Mouse (Mus musculus) testis, adult 2 months (tissue): ENCODE measurements around the gene Nub1. TPM values are rescaled to one million over a fixed set of nuclear protein-coding genes. Genes with fewer than 3 reads are reported as not detected.
A peak's percentile ranks its signal among the peaks of the same experiment; 100 is the strongest.

Source experiments
- H3K27ac ChIP-seq: fragments of 200-500 bp; 2 replicates; pipeline ENCODE4 v1.5.1; 2012; ENCODE audit warnings: low read depth, low read length; ENCODE audit not compliant: control insufficient read depth, insufficient read depth
- H3K27me3 ChIP-seq: fragments of 200-500 bp; 2 replicates; pipeline ENCODE4 v1.6.1; 2012; ENCODE audit warnings: mild to moderate bottlenecking, low read length, moderate library complexity; ENCODE audit not compliant: control insufficient read depth, insufficient read depth
- H3K36me3 ChIP-seq: fragments of 200-500 bp; 2 replicates; pipeline ENCODE4 v1.6.1; 2012; ENCODE audit warnings: mild to moderate bottlenecking, low read length; ENCODE audit not compliant: control insufficient read depth, insufficient read depth
- H3K4me1 ChIP-seq: fragments of 200-500 bp; 2 replicates; pipeline ENCODE4 v1.6.1; 2012; ENCODE audit warnings: low read length; ENCODE audit not compliant: control insufficient read depth, insufficient read depth
- H3K4me3 ChIP-seq: fragments of 200-500 bp; 2 replicates; pipeline ENCODE4 v1.5.1; 2012; ENCODE audit warnings: low read depth, mild to moderate bottlenecking, low read length, moderate library complexity, mixed read lengths; ENCODE audit not compliant: control insufficient read depth
- CTCF ChIP-seq: fragments of 200-500 bp; IDR thresholded peaks from 2 replicates; pipeline ENCODE4 v1.5.1; 2012; ENCODE audit warnings: low read depth, mild to moderate bottlenecking, inconsistent platforms, low read length, moderate library complexity; ENCODE audit not compliant: control insufficient read depth, insufficient read depth, insufficient replicate concordance
- POLR2A ChIP-seq: fragments of 200-500 bp; IDR thresholded peaks from 2 replicates; pipeline ENCODE4 v1.6.1; 2012; ENCODE audit warnings: low read depth, mild to moderate bottlenecking, inconsistent platforms, low read length, moderate library complexity; ENCODE audit not compliant: control insufficient read depth
- polyA plus RNA-seq: library from polyadenylated mRNA; depleted of rRNA; stranded (reverse); fragments of >200 nt; gene quantifications from 2 replicates; pipeline ENCODE4 v1.2.3, GENCODE M21; 2012

The Nub1 gene
- polyA plus RNA-seq, 1 experiment, result 46.5 TPM

DNA sequence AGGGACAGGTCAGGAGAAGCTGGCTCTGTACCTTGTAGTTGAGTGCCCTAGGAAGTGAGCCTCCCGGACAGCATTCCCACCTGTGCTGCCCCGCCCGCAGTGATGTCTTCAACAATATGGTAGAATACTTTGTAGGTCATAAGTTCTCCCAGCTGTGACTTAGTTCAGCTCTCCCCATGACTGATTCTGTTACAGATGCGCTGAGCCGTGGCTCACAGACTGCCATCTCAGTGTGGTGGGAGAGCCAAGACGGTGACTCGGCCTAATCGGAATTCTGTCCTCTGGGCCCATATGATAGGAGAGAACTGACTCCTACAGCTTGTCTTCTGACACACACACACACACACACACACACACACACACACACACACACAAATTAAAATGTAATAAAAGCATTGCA, 19.3 kb downstream of the Nub1 start:
- H3K36me3 ChIP-seq, result peaks cover 5% of the 10 kb centered on the region

DNA sequence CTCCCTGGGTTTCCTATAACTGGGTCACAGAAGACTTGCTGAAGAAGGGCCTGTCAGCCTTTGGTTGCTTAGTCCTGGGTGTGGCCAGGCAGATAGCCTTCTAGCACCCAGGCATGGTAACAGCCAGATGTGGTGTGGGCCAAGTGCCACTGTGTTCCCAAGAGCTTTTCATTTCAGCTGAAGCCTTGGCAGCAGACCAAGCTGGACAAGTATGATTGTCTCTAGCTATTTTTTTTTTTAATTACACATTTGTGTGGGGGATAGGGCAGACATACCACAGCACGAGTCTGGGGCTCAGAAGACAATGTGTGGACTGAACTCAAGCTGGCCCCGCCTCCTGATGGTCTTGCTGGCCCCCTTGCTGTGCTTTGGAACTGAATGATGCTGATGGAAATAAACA, 24.6 kb downstream of the Nub1 start:
- H3K4me1 ChIP-seq, result no peaks in the 10 kb centered on the region
- H3K27ac ChIP-seq, result no peak overlapping the region
- no peaks in the 10 kb centered on the region for H3K27me3 ChIP-seq
- H3K36me3 ChIP-seq, result peaks cover 2% of the 10 kb centered on the region
- TF ChIP-seq CTCF (no peak), POLR2A (no peak)
- H3K4me3 ChIP-seq, result no peak overlapping the region

More for the DNA sequence above, 19.3 kb downstream of the Nub1 start:
- H3K4me3 ChIP-seq, result peak overlapping the region; percentile 81
- no peaks in the 10 kb centered on the region for H3K4me1 ChIP-seq
- TF ChIP-seq CTCF, result no peak
- TF ChIP-seq POLR2A, result no peak
- H3K27me3 ChIP-seq, result no peaks in the 10 kb centered on the region
- H3K27ac ChIP-seq, result no peak overlapping the region

DNA sequence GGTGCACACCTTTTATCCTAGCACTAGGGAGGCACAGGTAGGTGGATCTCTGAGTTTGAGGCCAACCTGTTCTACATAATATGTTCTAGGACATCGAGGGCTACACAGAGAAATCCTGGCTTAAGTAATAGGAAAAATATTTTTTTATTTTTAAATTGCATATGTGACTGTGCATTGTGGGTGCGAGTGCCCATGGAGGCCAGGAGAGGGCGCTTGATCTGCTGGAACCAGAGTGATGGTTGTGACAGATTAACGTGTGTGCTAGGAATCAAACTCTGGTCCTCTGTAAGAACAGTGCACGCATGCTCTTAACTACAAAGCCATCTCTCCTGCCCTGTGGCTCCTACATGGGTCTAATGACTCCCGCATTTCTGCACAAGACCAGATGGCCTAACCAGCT, 26.3 kb downstream of the Nub1 start:
- no peak overlapping the region for H3K27ac ChIP-seq
- H3K27me3 ChIP-seq, result no peaks in the 10 kb centered on the region
- no peak overlapping the region for H3K4me3 ChIP-seq
- H3K36me3 ChIP-seq, result peaks cover 2% of the 10 kb centered on the region
- no peaks in the 10 kb centered on the region for H3K4me1 ChIP-seq
- TF ChIP-seq POLR2A, result no peak
- peak; percentile 51; the same call in 1 of the 2 replicates for TF ChIP-seq CTCF

DNA sequence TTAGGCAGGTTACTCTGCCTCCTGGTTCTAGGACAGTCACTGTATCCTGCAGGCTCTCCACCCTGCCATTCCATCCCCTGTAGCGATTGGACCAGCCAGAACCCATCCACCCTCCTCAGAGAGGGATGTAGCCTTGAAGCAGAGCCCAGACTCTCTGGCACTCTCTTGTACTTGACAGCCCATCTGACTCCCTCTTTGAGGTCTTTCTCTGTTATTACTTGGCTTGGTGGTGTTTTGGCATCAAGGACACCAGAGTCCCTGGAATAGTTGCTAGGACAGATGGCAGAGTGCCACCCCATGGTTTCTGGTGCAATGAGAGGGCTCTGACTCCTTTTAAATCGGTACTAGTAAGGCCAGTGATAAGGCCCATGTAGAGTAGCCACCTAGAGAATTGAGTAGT, 27.9 kb downstream of the Nub1 start:
- no peak overlapping the region for H3K27ac ChIP-seq
- no peaks in the 10 kb centered on the region; the same call in none of the 2 replicates for H3K36me3 ChIP-seq
- no peak overlapping the region for H3K4me3 ChIP-seq
- no peaks in the 10 kb centered on the region for H3K27me3 ChIP-seq
- TF ChIP-seq POLR2A, result no peak
- TF ChIP-seq CTCF, result no peak
- H3K4me1 ChIP-seq, result no peaks in the 10 kb centered on the region

DNA sequence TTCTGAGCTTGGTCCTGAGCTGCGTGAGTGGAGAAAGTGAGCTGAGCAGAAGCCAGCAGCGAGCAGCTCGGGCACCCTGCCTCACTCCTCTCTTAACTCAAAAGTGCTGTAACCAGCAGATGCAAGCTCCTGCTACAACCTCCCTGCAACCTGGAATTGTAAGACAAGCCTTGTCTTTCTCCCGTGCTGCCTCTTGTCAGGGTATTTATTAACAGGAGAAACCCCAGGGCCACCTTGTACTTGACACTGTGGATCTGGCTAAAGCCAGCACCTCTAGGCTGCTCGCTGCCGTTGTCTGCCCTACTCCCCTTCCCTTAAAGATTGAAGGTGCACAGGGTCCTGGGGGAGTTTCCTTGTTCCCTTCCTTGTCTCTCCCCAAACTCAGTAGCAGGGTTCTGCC, 28.7 kb downstream of the Nub1 start:
- H3K27ac ChIP-seq, result no peak overlapping the region
- H3K4me3 ChIP-seq, result no peak overlapping the region
- H3K36me3 ChIP-seq, result no peaks in the 10 kb centered on the region; the same call in 1 of the 2 replicates

DNA sequence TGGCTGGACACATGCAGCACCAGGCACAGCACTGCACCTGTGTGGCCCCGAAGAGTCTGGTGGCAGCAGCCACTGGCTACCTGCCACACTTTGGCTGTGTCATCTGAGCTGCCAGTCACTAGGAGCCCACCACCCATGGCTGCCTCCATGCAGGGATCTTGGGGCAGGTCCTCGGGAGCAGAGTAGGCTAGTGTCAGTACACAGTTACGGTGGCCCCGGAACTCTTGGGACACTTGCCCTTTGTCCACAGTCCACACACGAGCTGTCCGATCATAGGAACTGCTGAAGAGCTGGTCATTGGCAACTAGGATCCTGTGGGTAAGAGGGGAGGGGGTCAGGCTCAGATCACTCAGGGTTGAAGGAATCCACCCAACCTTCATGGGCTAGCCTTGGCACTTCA, 32.7 kb downstream of the Nub1 start:
- no peaks in the 10 kb centered on the region for H3K36me3 ChIP-seq
- TF ChIP-seq POLR2A (no peak), CTCF (no peak)

More for the DNA sequence above, 28.7 kb downstream of the Nub1 start:
- Histone ChIP-seq H3K4me1 (no peaks in the 10 kb centered on the region), H3K27me3 (no peaks in the 10 kb centered on the region)
- TF ChIP-seq CTCF, result no peak
- no peak for TF ChIP-seq POLR2A

DNA sequence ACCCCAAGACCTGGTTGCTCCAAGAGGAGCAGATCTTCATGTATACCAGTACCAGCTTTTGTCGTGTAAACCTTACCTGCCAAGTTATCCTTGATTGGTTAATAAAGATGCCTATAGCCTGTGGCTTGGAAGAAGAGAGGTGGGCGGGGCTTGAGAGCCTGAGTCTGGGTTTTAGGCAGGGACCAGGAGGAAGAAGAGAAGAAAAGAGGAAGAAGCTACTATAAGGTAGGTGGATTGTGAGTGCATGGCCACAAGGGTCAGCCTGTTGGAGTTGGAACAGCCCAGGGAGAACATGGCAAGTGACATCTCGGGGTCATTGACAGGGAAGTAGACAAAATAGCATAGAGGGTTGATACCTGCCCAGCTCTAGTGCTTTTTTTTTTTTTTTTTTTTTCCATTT, 34.5 kb downstream of the Nub1 start:
- Histone ChIP-seq H3K36me3 (no peaks in the 10 kb centered on the region), H3K27me3 (no peaks in the 10 kb centered on the region), H3K4me1 (no peaks in the 10 kb centered on the region), H3K4me3 (no peak overlapping the region), H3K27ac (no peak overlapping the region)
- no peak for TF ChIP-seq POLR2A

More for the DNA sequence above, 32.7 kb downstream of the Nub1 start:
- Histone ChIP-seq H3K4me1 (no peaks in the 10 kb centered on the region), H3K27ac (no peak overlapping the region), H3K27me3 (no peaks in the 10 kb centered on the region), H3K4me3 (no peak overlapping the region)
